Mouse (Mus musculus): ENCODE data around the gene Scgb1a1.
"Not testable (repeated sequence)": the region's sequence is repeated elsewhere in the genome, so short reads cannot be mapped to it uniquely, and the experiment has no call there.

Scgb1a1 gene

DNA sequence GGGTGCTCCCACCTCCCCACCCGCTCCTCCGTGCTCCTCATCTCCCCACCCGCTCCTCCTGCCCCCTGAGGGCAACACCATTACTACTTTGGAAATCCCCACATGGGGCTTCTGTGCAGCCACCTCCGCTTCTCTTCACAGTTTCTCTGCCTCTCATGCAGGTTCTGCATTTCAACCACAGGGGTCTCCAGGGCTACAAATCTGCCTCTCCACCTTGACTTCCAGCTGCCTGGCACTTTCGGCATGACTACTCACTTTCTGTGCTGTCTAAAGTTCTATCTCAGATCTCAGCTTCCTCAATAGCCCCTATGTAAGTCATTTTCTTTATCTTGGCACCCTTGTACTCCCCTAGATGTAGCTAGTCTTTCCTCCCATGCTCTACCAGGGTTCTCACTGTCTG, 20.5 kb downstream of the Scgb1a1 start:
- DNase-seq (ENCODE audit: low spot score): no peak

DNA sequence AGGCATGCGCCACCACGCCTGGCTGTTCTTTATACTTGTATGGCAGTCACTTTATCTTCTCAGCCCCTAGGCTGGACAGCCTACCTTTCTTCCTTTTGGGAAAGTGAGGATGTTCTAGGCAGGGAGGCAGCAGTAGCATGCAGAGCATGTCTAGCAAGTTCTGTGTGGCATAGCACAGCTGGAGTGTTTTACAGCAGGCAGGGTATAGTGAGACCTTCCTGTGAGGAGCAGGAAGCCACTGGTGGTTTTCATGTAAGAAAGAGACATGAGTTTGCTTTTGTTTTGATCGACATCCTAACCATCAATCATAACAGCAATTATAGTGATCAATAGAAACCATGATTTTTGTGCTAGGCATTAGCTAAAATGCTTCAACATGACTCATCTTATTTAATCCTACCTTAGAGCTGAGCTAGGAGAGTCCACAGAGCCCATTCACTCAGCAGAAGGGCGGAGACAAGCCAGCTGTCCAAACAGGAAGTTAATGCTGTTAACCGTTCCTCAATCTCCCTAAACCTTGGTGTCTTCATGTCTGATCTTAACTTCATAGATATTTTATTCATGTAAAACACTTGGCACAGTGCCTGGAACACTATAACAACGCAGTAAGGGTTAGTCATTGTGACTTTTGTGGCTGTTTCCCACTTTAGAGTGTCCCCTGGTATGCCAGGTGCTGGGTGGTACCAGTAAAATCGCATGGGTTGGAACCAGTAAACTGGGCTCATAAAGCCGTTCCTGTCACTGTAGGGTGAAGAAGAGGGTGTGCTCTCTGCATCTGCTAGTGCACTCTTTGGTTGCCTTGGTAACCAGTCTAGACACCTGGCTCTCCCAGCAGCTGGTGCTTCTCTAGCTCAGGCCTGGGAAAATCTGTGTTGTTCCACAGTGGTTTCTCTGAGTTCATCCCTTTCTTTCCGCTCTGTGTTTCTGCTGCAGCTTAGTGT, 21.9 kb downstream of the Scgb1a1 start:
- no peak for DNase-seq (ENCODE audit: low spot score)

DNA sequence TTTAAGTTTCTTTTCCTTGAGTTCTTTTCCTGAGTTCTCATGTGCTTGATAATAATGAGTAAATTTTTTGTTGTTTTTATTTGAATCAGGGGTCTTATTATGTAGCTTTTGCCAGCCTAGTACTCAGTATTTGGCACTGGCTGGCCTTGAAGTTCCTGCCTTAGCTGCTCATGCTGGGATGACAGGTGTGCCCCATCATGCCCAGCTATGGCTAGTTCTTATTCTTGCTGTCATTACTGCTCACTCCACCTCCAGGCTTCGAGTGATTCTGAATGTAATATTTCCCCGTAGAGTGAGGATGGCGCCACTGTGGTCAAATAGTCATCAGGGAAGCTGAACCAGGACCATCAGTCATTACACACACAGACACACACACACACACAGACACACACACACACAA, 23.9 kb downstream of the Scgb1a1 start:
- DNase-seq (ENCODE audit: low spot score): no peak

DNA sequence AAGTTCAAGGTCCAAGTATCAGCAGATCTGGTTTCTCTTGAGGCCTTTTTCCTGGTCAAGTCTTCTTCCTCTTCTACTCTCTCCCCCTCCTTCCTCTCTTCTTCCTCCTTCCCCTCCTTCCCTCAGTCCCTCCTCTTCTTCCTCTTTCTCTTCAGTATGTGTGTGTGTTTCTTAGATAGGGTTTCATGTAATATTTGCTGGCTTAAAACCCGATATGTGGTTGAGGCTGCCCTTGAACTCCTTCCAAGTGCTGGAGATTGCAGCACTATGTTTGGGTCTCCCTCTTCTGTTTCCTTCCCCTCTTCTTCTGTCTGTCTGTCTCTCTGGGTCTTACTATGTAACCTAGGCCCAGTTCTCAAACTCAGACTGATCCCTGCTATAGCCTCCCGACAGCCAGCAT, 24.9 kb downstream of the Scgb1a1 start:
- DNase-seq (ENCODE audit: low spot score): no peak

DNA sequence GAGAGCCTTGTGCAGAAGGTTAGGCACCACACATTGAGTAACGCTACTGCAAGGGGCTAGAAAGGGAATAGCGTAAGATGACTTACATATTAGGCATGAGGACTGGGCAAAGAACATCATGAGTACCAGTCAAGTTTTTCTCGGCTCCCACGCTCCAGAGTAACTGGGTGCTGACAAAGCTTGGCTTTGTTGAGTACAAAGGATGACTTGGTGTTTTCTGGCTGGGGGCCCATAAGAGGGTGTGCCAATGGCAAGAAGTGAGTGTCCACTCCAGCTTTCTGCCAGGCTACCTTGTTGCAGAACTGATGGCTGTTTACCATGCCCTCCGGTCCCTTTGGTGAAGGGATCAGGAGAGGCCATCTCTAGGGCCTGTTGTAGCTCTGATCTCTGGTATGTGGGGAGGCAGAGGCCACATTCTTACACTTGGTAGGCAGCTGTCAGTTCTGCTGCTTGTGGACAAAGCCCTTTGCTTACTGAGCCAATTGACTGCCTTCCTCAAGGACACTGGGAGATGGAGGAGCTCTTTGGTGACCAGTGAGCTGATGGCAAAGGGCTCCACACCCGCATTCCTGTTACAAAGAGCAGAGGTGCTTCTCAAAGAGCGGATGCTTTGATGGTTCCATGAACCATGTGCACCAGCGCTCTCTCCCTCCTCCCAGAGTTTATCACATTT, 26.4 kb downstream of the Scgb1a1 start:
- peak; percentile 73 for DNase-seq (ENCODE audit: low spot score)

DNA sequence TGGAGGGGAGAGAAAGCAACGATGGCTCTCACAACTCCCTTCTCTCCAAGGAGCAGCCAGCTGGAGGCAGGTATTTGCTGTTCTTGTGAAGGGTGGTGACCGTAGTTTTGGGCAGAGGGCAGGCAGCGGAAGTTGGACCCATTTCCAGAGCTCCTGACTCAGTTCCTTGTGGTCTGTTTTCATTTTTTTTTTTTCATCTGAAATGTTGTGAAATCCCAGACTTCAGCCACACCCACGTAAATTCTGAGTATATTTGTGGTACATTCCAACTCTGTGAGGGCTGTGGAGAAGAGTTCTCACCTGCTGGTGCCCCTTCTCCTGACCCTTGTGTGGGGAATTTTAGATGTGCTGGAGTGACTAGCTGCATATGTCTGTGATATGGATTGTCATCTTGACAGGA, 27.7 kb downstream of the Scgb1a1 start:
- peak; percentile 57 for DNase-seq (ENCODE audit: low spot score)

DNA sequence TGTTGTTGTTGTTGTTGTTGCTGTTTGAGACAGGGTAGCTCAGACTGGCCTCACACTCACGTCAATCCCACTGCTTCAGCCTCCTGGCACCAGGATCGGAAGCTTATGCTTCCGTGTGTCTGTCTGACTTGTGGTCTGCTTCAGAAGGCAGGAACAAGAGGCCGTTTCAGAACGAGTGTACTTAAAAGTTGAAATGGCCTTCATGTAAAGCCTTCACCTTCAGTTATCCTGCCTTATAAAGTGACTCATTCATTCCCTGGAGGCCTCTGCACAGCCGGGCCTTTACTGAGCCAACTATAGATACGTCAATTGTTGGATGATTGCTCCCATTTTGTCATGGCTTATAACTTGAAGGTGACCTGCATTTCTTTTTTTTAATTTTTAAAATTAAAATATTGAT, 28.4 kb downstream of the Scgb1a1 start:
- DNase-seq (ENCODE audit: low spot score): no peak

DNA sequence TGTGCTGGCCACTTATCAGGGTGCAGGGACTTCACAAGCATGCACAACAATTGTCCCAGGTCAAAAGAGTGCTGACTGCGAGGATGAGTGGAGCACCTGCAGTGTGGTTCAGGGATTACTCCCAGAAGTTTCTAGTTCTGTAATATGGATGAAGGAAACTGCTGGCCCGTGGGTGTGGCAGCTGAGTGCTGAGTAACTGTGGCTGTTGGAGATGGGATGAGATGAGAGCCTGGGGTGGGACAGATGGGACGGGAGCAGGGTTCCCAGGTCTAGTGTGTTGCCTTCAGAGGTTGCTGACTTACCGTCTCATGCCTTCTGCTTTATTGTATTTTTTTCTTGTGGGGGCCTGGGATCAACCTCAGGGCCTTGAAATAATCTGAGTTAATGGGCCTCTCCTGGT, 28.8 kb downstream of the Scgb1a1 start:
- no peak for DNase-seq (ENCODE audit: low spot score)

DNA sequence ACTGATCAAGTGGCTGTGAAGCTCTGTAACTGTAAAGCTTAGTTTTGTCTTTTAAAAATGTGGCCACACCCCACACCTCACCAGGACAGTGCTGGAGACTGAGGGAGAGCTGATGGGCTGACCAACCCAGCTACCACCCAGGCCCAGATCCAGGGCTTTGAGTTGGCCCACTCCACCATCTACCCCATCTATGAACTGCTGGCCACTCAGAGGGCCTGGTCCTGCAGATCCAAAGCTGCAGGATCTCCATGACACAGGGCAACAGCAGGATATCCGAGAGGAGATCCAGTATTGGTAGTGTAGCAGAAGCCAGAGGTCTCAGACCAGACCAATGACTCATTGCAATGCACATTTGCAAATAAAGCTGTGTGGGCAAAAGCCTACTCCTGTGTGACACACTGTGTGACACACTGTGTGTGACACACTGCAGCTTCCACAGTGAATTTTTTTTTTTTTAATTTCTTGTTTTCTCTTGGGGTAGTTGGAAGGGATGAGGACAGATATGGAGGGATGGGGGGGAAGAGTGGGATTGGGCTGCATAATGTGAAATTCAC, 29.4 kb downstream of the Scgb1a1 start:
- DNase-seq (ENCODE audit: low spot score): no peak

DNA sequence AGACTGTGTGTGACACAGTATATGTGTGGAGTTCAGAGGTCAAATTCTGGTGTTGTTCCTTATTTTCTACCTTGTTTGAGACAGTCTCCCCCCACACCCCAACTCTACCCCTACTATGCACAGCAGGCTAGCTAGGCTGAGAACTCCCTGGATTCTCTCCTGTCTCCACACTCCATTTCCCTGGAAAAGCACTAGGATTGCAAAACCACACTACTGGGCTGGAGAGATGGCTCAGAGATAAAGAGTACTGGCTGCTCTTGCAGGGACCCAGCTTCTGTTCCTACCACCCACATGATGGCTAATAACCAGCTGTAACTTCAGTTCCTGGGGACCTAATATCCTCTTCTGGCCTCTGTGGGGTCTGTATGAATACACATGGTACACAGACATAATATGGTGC, 30.1 kb downstream of the Scgb1a1 start:
- DNase-seq (ENCODE audit: low spot score): no peak

DNA sequence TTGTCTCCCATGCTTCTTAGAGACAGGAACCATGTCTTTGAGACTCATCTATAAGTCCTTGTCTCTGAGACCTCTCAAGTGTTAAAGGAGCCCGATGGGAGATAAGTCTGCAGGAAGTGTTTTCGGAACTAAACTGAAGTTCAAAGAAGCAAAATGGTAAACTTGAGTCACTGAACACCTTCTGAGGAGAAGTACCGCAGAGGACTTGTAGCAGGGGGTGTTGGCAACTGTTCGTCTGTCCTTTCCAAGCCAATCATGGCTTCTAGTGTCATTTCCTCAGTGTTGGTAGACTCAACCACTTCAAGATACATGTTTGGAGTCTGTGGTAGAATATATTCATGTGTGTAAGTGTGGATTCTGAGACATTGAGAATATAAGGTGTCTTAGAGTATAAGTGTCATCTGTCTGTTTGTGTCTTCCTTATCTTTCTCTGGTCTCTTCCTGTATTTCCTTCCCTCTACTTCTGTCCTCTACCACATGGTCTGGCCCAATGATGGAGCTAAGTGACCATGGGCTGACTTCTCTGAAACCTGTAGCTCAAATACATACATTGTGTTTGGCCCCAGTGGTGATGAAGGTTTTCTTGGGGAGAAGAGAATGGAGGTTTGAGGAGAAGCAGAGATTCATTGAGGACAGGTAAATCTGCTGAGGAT, 31.9 kb downstream of the Scgb1a1 start:
- no peak for DNase-seq (ENCODE audit: low spot score)

DNA sequence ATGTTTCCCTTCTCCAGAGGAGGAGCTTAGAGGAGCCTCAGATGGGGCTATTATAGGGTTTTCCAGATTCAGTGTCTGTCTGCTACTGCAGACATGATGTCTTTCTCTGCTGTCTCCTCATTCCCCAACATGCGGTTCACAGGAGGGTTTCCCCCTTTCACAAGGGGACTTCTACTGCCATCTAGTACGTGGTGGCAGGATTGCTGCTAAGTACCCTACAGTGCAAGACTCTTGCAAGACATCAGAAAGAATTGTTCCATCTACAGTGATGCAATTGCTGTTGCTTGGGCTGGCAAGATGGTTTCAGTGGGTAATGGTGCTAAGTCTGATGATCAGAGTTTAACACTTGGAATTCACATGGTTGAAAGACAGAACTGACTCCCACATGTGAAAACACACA, 32.6 kb downstream of the Scgb1a1 start:
- peak; percentile 88 for DNase-seq (ENCODE audit: low spot score)

DNA sequence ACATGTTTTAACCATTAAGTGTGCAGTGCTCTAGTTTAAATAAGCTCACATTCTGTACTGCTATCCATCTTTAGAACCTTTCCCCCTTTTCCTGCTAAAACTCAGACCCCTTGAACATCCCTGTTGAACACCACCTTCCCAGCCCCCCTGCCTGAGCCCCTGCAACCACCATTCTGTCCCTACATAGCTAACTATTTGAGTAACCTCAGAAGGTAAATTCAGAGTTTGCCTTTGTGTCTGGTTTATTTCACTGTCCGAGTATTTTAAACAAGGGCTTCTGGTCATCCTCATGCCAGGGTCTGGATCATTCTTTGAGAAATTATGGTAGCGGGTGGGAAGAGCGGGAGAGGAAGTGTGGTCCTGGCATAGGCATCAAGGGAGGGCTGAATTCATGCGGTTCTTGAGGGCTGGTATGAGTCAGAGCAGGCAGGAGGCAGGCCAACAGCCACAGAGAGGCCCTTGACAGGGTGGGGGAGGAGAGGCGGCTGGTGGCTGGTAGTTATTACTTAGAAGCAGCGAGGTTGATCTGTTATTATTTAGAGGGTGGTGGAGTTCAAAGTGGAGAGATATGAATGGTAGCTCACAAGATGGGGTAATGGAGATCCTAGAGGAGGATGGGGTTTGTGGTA, 34.8 kb downstream of the Scgb1a1 start:
- DNase-seq (ENCODE audit: low spot score): peak; percentile 74

DNA sequence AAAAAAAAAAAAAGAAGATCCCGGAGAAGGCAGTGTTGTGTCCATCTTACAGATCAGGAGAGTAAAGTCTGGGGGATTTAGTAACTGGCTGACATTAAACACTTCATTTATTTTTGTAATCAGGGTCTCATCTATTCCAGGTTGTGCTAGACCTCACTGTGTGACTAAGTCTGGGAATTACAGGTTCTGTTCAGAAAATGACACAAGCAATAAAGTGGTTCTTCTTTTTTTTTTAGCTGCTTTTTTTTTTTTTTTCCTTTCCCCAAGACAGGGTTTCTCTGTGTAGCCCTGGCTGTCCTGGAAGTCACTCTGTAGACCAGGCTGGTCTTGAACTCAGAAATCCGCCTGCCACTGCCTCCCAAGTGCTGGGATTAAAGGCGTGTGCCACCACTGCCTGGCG, 35.8 kb downstream of the Scgb1a1 start:
- not testable (repeated sequence) for DNase-seq (ENCODE audit: low spot score)

DNA sequence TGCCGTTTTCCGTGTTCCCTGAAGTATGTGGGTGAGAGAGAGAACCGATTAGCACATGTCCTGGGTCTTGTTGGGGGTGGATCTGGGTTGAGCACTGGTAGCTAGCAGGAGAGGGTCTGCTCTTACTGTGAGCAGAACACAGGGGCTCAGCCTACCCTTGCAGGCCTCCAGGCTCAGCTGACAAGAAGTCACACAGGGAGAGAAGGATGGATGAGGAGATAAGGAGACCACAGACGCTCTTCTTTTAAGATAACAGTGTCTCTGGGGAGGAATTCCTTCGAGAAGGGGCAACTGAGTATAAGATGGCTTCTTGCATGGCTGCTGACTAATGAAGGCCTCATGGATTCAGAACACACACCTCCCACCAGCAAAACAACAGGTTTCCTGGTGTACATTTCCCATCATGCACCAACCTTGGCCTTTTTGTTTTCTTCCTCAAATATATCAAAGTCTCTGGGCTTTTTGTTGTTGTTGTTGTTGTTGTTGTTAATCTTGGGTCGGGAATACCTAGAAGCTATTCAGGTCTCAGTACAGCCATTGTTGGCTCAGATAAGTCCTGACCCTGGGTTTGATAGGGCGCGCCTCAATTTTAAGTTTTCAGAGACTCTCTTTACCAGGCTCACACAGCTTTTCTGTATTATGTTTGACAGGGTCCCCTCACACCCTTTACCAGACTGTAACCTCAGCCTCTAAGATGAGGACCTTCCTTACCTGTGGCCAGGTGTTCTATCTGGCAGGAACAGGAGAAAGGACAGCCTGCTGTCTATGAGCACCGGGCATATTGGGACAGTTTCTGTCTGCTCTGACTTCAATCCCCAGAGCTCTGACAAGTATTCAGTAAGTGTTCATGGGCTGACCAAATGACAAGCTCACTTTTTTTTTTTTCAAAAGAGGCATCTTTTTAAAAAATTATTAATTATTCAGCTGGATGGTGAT, 37.2 kb downstream of the Scgb1a1 start:
- no peak for DNase-seq (ENCODE audit: low spot score)

DNA sequence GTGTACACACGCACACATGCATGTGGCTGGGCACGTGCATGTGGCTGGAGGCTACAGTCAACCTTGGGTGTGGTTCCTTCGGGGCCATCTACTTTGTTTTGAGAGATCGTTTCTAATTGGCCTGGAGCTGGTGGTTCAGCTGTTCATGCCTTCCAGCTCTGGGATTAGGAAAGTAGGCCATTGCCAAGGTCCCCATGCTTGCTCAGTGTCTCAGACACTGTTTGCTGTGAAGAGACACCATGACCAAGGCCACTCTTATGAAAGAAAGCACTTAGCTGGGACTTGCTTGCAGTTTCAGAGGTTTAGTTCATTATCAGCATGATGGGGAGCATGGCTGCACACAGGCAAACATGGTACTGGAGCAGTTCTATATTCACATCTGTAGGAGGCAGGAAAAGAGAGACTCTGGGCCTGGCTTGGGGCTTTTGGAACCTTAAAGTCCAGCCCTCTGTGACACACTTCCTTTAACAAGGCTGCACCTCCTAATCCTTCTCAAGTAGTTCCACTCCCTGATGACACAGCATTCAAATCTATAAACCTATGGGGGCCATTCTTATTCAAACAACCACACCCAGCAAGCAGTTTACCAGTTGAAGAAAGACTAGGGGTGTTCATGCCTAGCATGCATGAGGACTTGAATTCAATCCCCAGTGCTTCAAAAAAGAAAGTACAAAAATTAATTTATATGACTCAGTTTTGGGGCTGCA, 38.6 kb downstream of the Scgb1a1 start:
- DNase-seq (ENCODE audit: low spot score): no peak

DNA sequence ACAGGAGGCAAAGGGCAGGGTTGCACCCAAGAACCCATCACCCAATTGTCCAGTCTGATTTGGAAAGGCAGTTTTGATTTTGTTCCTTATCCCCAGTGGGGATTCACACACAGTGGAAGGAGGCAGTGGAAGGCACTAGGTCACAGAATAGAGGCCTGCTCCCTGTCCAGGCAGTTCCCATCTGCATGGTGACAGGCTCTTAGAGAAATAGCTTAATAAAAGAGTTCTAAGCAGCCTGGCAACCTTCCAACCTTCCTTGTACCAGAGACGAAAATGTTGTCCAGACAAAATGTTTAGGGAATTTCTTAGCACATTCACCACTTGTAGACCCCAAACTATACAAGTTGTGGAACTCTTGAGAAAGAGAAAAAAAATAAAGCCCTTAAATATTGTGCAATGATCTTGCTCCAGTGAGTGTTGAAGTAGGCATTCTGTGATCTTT, 39.8 kb downstream of the Scgb1a1 start:
- peak; percentile 83 for DNase-seq (ENCODE audit: low spot score)

DNA sequence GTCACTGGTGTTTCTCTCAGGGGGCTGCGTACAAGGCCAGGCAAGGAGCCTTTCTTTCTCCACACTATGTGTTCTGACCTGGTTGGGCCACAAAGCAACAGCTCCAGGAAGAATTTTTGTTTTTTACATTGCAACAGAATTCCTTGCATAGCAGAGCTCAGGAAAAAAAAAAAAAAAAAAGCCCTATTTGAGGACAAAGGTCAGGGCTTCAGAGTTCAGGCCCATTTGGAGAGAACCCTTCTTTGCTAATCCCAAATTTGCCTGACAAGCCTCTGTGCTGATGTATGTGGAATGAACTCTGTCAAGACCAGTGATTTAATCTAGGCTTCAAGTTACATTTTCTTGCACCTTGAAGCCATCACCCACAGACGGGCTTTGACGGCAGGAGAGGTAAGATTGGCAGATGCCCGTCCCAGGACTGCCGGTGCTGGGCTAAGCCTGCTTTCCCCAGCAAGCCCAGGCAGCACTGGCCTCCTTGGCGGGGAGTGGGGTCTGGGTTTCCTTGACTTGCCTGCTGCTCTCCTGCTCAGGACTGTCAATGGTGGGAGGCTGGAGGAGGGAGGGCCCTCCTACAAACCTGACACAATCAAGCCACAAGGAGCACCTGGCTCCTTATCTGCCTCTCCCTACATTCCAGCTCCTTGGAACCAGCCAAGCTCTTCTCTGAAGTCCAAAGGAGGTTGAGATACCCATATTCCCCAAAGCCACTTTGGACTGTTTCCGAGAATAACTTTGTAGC, 40.4 kb downstream of the Scgb1a1 start:
- peak; percentile 58 for DNase-seq (ENCODE audit: low spot score)

DNA sequence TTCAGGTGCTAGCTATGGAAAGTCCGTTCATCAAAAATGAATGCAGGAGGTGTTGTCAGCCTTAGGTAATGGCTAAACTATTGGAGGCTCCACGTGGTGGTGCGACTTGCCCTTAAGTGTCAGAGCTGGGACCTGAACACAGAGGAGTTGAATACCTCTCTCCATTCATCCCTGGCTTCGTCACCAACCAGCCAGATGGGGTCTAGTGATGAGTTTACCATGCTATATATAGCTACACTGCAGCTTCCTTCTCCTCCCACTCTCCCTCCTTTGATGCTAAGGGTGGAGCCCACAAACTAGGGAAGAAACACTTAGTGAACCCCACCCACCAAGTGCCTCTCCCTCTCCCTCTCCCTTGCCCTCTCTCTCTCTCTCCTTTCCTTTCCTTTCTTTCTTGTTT, 43.5 kb downstream of the Scgb1a1 start:
- no peak for DNase-seq (ENCODE audit: low spot score)

DNA sequence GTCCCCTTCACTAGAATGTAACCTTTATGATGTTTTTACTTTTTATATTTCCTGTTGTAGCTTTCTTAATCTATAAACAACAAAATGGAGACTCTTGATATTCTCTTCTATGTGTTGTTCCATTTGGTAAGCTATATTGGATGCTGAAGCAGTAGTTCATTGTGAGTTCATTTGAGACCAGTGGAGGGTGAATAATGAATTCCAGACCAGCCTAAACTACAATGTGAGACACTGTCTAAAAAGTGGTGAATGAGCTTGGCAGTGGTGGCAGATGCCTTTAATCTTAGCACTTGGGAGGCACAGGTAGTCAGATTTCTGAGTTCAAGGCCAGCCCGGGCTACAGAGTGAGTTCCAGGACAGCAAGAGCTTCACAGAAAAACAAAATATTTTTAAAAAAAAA, 44.6 kb downstream of the Scgb1a1 start:
- DNase-seq (ENCODE audit: low spot score): no peak

Data from adipocyte (in vitro differentiated cells).